Mouse (Mus musculus) liver, adult 2 months (tissue): ENCODE measurements around the gene Txk.

Experiments used
- CTCF ChIP-seq: fragments of 200-500 bp; IDR thresholded peaks from 2 replicates; pipeline ENCODE4 v1.5.1; 2011; ENCODE audit warnings: low read depth, low read length, control low read depth
- POLR2A ChIP-seq: fragments of 200-500 bp; IDR thresholded peaks from 2 replicates; pipeline ENCODE4 v1.6.1; 2011; ENCODE audit warnings: low read length, control low read depth; ENCODE audit not compliant: insufficient read depth; ENCODE audit errors: extremely low read depth

- TF ChIP-seq CTCF (no peak), POLR2A (no peak)
These were observed 29.1 kb downstream of the Txk start for GRCm38 (mm10) chr5:72723429-72723828.
